ENCODE assay signal across 17 mouse cellular contexts in genomic region chr16:30234636-30235546, GRCm38 (mm10). TPM values are rescaled to one million over a fixed set of nuclear protein-coding genes. Genes with fewer than 3 reads are reported as not detected.
DNase-seq lines count a peak whose midpoint lies in the region; ATAC-seq and TF ChIP-seq lines count a peak whose summit lies in the region.
"Had no signal": no experiment of that assay in that cellular context is flagged by ENCODE, and none has a peak within 500 bp of the region (broad histone marks: within the 10 kb centered on the region; RNA-seq: fewer than 3 reads in every experiment).

No protein-coding gene starts in this region.

- 0 out of 2 replicates have a peak, but pooled peaks have one; percentile 8 for ATAC-seq in granulocyte monocyte progenitor cell, adult 5-6 weeks (replicated peaks; ENCODE audit: poor library complexity, severe bottlenecking)
- ATAC-seq: liver, postnatal 0 days had no signal

- no peak overlapping the region for H3K4me3 ChIP-seq in cerebellum, adult 2 months (replicated peaks; ENCODE audit: insufficient read depth, low read depth, low read length)
- H3K4me3 ChIP-seq: stomach, embryonic 15.5 days had no signal

- intact Hi-C loops in left cerebral cortex, postnatal 25 days (cut with DNase I), result loop anchor here (5.0 kb wide), 1 partner anchor 608 kb away; no protein-coding TSS in a partner anchor

- WGBS in cerebellum, adult 2 months, result 26% methylated on average over 12 of the region's 12 CpGs

- no peak overlapping the region for H3K27ac ChIP-seq in cerebellum, adult 2 months (ENCODE audit: insufficient read depth, low read length)

- TF ChIP-seq POLR2A in cerebellum, adult 2 months (IDR thresholded peaks at IDR 0.05; ENCODE audit: borderline replicate concordance, insufficient read depth, low read length), result no peak

- no peaks in the 10 kb centered on the region for H3K27me3 ChIP-seq in cerebellum, adult 2 months (ENCODE audit: control insufficient read depth, insufficient read depth, low read length)
- H3K27me3 ChIP-seq: stomach, embryonic 15.5 days had no signal

- peak; percentile 40 for DNase-seq in gastrocnemius, postnatal 10 days
- DNase-seq in gastrocnemius, adult 8-10 months (ENCODE audit: low spot score in 2 of 2), result no peak
- peak; percentile 50 for DNase-seq in lung, postnatal 10 days
- no peak for DNase-seq in lung, adult 18-20 months
- peak; percentile 19 to 21 for DNase-seq in cerebellum, adult 2 months
- no peak for DNase-seq in left cerebral cortex, postnatal 25 days (ENCODE audit: low spot score in 2 of 2)
- DNase-seq in frontal cortex, adult 2 months (ENCODE audit: extremely low spot score in 1 of 2, low spot score in 1 of 2), result no peak
- DNase-seq: adrenal gland, adult 8-10 months; liver, postnatal 0 days; right cerebral cortex, postnatal 4 days had no signal

- no peak for TF ChIP-seq CTCF in cerebellum, adult 2 months (IDR thresholded peaks at IDR 0.05; ENCODE audit: borderline replicate concordance, insufficient read depth, low read depth, low read length)

- H3K4me1 ChIP-seq in cerebellum, adult 2 months (ENCODE audit: control insufficient read depth, insufficient read depth, low read length), result peaks cover 10% of the 10 kb centered on the region

RNA-seq across cellular contexts. Expression of gene Cpn2, which starts 32.4 kb away (rescaled TPM):
- under 1 TPM in 1 of 2 experiments, not detected in 1; 0.11 TPM for total RNA-seq in gastrocnemius, postnatal 10 days (2021)
- total RNA-seq in gastrocnemius, adult 8-10 months (2022), result under 1 TPM in 2 of 4 experiments, not detected in 2; 0.07 to 0.13 TPM
- polyA plus RNA-seq in cerebellum, adult 2 months (2012; rRNA removed), result not detected in 2 replicates
- total RNA-seq in granulocyte monocyte progenitor cell, adult 5-6 weeks (2014; fragmentation: Nextera tagmentation), result not detected in 2 replicates
- total RNA-seq in granulocyte monocyte progenitor cell, adult 5-6 weeks (2017), result not detected in 2 replicates
- not detected for total RNA-seq in left cerebral cortex, postnatal 25 days (2021)
- polyA plus RNA-seq in frontal cortex, adult 2 months (2012; rRNA removed), result not detected in 2 replicates
- total RNA-seq: left cerebral cortex, postnatal 10 days; midbrain, postnatal 0 days had no signal
- polyA plus RNA-seq: embryonic facial prominence, embryonic 15.5 days; heart, embryonic 15.5 days; midbrain, postnatal 0 days; urinary bladder, adult 2 months had no signal

RNA-seq across cellular contexts. Expression of gene Lrrc15, which starts 48.2 kb away (rescaled TPM):
- 1 to 10 TPM in 1 of 2 experiments, under 1 TPM in 1; 0.80 to 2.0 TPM for total RNA-seq in gastrocnemius, postnatal 10 days (2021)
- total RNA-seq in gastrocnemius, adult 8-10 months (2022), result under 1 TPM; 0.05 to 0.31 (median 0.10) TPM
- not detected in 2 replicates for polyA plus RNA-seq in cerebellum, adult 2 months (2012; rRNA removed)
- not detected in 2 replicates for total RNA-seq in granulocyte monocyte progenitor cell, adult 5-6 weeks (2014; fragmentation: Nextera tagmentation)
- total RNA-seq in granulocyte monocyte progenitor cell, adult 5-6 weeks (2017), result not detected in 2 replicates
- not detected for total RNA-seq in left cerebral cortex, postnatal 25 days (2021)
- polyA plus RNA-seq in frontal cortex, adult 2 months (2012; rRNA removed), result not detected in 2 replicates
- total RNA-seq: left cerebral cortex, postnatal 10 days had no signal

Comparison
In these comparisons a context has a peak if more than half of its experiments do, and no peak if none do; other contexts are left out.
1. DNase-seq: peak in gastrocnemius, postnatal 10 days (single experiment), lung, postnatal 10 days (single experiment) and cerebellum, adult 2 months (2 of 2); none in gastrocnemius, adult 8-10 months (0 of 2), lung, adult 18-20 months (0 of 2), left cerebral cortex, postnatal 25 days (0 of 2) and frontal cortex, adult 2 months (0 of 2).